Mouse (Mus musculus) liver, adult (tissue): ENCODE measurements around the gene Zmym6.

Experiments
- GATA4 ChIP-seq: IDR thresholded peaks from 2 replicates; pipeline ENCODE4 v1.6.1; 2014; ENCODE audit warnings: mild to moderate bottlenecking, low read length; ENCODE audit not compliant: insufficient replicate concordance

Gene Zmym6

GRCm38 (mm10) chr4:127085761-127086160 lies 8.6 kb downstream of the Zmym6 start:
- no peak for TF ChIP-seq GATA4

GRCm38 (mm10) chr4:127091188-127091587 lies 14.0 kb downstream of the Zmym6 start:
- TF ChIP-seq GATA4, result no peak

DNA sequence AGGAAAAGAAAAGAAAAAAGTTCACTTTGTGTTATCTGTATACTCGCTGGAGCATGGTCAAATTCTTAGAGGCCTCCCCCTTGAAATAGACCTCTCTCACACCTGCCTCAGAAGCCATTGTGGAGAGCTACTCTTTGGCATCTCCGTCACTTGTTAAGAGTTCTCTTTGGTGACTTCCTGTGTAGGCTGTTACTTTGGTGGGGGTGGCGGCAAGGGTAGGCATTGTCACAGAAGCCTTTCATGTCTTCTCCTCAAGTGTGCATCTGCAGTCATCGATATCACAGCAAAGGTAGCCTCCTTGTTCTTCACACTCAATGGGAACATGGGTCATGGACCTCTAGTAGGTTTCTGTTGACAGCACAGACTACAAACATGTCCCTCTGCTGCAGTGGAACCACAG lies 17.9 kb downstream of the Zmym6 start:
- no peak for TF ChIP-seq GATA4

DNA sequence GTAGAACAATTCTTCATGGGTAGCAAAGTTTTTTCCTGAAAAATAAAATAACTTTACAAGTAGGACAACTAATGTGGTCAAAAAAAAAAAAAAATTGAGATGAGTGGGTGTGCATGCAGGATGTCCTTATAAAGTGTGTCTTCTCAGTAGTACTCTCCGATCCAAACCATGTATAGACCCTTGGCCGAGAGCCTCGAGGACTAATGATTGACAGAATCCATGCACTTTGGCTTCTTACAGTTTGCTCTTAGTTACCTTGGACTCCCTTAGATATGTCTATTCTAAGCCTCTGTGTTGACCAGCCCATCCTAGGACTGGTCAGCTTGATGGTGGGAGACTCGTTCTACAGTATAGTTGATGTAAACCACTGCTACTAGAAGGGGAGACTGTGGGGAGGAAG lies 30.4 kb downstream of the Zmym6 start:
- TF ChIP-seq GATA4, result no peak

DNA sequence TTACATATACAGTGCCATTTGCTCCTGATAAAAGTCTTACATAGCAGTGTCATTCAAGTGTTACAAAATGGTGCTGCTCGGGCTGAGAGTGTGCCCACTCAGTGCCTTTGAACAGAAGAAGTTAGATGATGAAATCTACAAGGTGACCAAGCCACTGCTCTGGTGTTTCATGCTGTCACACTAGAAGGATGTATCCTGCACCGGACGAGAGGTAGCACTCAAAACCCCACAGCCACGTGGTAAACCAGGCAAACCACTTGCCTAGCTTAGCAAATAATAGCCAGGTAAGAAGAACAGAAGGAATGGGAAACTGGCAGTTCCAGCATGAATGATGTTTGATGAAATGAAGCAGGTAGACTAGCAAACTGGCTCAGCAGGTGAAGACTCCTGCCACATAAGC lies 33.4 kb downstream of the Zmym6 start:
- TF ChIP-seq GATA4, result no peak

DNA sequence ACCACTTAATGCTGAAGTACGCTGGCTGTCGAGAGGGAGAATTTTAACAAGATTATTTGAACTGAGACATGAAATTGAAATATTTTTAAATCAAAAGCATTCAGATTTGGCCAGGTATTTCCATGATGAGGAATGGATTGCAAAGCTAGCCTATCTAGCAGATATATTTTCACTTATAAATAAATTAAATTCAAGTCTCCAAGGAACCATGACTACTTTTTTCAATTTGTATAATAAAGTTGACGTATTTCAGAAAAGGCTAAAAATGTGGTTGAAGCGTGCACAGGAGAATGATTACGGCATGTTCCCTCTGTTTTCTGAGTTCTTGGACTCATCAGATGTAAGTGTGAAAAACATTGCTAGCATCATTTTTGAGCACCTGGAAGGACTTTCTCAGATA lies 46.2 kb downstream of the Zmym6 start, which contains the start of gene Tmem35b:
TSS of gene Tmem35b (plus strand) at position 301 of the 400 bp plus-strand sequence.
- no peak for TF ChIP-seq GATA4

- no peak for TF ChIP-seq GATA4
Measured at GRCm38 (mm10) chr4:127124331-127124730, 47.1 kb downstream of the Zmym6 start.

DNA sequence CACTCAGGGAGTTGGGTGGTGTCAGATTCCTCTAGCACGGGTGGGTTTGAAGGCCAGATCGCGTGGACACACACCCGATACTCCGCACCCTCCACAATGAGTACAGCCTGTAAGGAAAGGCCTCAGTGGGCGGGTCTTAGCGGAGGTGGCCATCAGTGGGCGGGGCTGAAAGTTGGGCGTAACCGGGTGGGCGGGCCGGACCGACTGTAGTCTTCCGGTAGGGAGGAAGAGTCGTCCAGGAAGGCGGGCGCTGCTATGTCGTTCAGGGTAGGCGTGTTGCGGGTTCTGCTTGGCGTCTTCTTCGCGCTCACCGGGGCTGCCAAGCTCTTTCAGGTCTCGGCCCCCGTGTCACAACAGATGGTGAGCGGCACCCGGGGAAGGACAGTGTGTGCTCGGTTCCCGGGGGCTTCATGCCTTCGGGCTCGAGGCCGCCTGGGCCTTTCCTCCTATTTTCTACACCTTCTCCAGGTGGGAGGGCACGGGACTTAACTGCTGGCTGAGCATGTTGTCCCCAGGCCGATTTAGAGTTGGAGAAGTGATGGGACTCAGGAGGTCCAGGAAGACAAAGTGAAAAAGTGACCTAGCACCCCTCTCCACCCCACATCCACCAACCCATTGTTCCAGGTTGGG lies 48.8 kb downstream of the Zmym6 start:
- no peak for TF ChIP-seq GATA4

GRCm38 (mm10) chr4:127134687-127135086 lies 57.5 kb downstream of the Zmym6 start:
- no peak for TF ChIP-seq GATA4

GRCm38 (mm10) chr4:127137591-127137990 lies 60.4 kb downstream of the Zmym6 start:
- no peak for TF ChIP-seq GATA4

- no peak for TF ChIP-seq GATA4
Measured at GRCm38 (mm10) chr4:127138486-127138885, 61.3 kb downstream of the Zmym6 start.

DNA sequence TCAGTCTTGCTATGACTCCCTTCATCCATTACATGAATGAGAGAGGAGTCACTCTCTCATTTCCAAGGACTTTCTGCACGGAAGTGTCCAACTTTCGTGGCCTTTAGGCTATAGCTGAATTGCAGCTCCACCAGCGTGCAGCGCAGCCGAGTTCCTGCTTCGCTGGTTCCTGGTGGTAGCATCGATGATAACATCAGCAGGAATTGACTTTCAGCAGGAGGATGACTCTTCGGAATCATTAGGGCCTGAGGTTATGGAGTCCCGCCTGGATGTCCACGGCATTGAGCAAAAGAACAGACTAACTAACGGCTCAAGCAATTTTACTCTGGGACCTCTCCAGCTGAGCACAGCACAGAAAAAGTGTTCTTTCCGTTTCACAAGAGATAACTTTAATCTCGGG lies 72.8 kb downstream of the Zmym6 start:
- TF ChIP-seq GATA4, result no peak

DNA sequence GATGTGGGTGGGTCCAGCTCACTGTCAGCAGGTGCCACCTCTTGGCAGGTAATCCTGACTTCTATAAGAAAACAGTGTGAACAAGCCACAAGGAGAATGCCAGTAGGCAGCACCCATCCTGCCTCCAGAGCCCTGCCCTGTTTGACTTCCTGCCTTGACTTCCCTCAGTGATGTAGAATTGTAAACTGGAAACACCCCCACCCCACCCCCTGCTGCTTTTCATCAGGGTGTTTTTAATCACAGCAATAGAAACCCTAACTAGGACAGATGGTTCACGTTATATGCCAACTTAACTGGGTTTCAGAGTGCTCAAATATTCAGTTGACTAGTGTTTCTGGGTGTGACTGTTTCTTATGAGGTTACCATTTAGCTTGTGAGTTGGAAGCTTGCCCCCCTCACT lies 76.2 kb downstream of the Zmym6 start:
- no peak for TF ChIP-seq GATA4

- TF ChIP-seq GATA4, result no peak
Measured at GRCm38 (mm10) chr4:127155757-127156156, 78.6 kb downstream of the Zmym6 start.

DNA sequence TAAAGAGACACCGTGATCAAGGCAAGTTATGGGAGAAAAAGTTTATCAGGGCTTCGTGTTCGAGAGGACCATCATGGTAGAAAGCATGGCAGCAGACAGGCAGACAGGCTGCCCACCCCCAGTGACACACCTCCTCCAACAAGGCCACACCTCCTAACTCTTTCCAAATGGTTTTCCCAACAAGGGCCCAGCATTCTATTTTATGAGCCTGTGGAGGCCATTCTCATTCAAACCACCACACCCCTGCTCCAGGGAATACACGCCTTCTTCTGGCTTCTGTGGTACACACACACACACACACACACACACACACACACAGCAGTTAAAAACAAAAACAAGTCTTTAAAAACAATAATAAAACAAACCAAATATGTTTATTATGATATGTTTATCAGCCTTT lies 80.6 kb downstream of the Zmym6 start:
- TF ChIP-seq GATA4, result no peak

DNA sequence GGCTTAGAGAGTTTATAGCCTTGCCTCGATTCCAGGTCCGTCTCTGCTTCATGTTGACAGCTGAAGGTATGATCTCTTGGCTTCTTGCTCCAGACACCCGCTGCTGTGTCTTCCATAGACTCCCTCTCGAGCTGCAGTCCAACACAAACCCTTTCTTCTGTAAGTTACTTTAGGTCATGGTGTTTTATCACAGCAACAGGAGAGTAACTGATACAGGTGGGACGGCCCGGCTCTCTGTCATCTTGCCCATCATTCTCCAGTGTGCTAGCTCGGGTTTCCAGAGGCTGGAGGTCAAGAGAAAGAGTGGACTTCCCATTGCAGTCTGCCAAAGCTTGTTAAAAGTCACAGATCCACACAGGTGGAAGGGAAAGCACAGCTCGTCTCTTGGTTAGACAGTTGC lies 86.7 kb downstream of the Zmym6 start:
- no peak for TF ChIP-seq GATA4

DNA sequence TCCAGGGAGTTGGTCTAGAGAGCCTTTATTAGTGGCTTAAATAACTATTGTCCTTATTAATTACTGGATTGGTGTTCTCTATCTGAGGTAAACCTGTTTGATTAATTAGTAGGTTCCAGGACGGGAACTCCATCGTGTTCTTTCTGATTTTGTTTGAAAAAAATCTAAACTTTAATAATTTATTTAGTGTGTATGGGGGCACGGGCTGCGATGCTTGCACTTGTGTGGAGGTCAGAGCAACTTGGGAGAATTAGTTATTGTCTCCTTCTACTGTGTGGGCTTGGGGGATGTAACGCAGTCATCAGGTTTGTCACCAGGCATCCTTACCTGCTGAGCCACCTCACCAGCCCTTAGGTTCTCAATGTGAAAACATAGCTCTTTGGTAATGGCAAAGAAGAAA lies 89.9 kb downstream of the Zmym6 start:
- no peak for TF ChIP-seq GATA4
